Mouse (Mus musculus) ES-E14 (cell line): ENCODE results near the gene 4930512M02Rik.

Experiments used
- HCFC1 ChIP-seq: IDR thresholded peaks from 2 replicates; pipeline ENCODE4 v1.6.1; 2012; ENCODE audit warnings: low read length, inconsistent platforms, borderline replicate concordance; ENCODE audit not compliant: insufficient read depth
- ZC3H11A ChIP-seq: IDR thresholded peaks from 2 replicates; pipeline ENCODE4 v1.6.1; 2012; ENCODE audit warnings: low read depth, mild to moderate bottlenecking, inconsistent platforms, low read length, borderline replicate concordance
- ZNF384 ChIP-seq: IDR thresholded peaks from 2 replicates; pipeline ENCODE4 v1.6.1; 2012; ENCODE audit warnings: low read depth, low read length, inconsistent platforms

DNA sequence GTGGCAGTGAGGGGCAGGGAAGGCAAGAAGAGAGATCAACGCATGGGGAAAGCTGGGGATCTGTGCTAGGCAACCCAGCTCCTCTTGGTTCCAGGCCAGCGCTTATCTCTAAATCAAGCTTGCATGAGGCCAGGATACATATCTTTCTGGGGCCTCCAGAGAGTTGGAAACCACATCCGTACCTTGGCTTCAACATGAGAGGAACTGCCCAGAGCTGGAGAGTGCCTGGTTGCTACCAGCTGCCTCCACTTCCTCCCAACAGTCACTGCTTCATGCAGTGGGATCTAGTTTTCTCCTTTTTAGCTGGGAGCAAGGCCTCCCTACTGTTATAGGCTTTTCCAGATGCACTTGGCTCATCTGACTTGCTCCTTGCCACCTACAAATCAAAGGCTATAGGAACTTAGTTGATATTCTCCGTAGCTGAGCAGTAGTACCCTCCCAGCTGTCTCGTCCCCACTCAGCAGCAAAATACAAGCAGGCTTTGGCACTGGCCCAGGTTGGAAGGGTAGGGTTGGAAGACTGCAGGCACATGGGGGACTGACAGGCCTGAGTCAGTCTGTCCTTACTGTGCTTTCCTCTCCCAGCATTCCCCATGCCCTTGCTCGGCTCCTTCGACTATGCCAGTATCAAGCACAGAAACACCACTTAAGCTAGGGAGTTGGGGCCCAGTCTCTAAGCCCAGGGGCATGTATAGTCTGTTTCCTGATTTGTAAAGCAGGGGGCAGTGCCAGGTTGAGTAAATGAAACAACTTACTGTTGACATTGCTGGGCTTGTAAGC, 63.2 kb downstream of the 4930512M02Rik start:
- TF ChIP-seq HCFC1 (no peak), ZC3H11A (no peak), ZNF384 (no peak)
